Mouse (Mus musculus): ENCODE data around the gene Tfb1m. TPM values are rescaled to one million over a fixed set of nuclear protein-coding genes. Genes with fewer than 3 reads are reported as not detected.

Gene Tfb1m
- total and polyA plus RNA-seq, 3 experiments: 1.8 to 36.3 (median 22.6) TPM

DNA sequence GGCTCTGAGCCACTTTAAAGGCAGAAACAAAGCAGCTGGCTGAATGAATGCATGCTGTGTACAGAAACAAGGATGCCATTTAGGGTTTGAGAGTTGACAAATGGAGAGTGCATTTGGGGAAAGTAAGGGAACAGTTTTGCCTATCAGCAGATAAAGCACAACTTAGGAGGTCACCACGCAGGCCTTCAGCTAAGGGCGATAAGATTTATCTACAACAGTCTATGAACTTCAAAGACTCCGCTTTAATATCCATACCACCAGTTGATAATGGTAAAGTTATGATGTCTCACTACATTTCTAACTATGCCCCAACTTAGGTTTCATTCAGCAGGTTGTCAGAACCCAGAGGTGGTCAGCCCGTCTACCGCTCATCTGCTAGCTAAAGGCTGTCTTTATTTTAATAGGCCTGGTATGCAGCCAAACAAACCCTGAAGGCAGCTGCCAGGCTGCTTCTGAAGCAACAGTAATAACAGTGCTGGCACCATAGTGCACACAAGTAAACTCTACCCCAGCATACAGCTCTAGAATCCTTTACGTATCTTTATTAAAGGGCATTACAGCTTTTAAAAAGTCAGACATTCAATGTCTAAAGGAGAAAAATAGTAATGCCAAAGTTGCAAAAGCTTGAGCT lies 29.6 kb downstream of the Tfb1m start:
- ATAC-seq (ENCODE audit: extremely low read depth, insufficient number of reproducible peaks, low FRiP score, poor library complexity, severe bottlenecking) (no peak), DNase-seq (ENCODE audit: low spot score) (no peak)
- no peaks in the 10 kb centered on the region for H3K27me3 ChIP-seq (ENCODE audit: insufficient read depth, low read length)
- TF ChIP-seq GATA1 (IDR thresholded peaks at IDR 0.05; ENCODE audit: borderline replicate concordance, low read length) (no peak), GATA2 (IDR thresholded peaks at IDR 0.05; ENCODE audit: borderline replicate concordance, low read depth, low read length) (no peak), TAL1 (conservative IDR thresholded peaks at IDR 0.05; ENCODE audit: low read depth, low read length) (no peak), CTCF (IDR thresholded peaks at IDR 0.05; ENCODE audit: low read depth, low read length) (no peak), POLR2AphosphoS5 (IDR thresholded peaks at IDR 0.05; ENCODE audit: insufficient replicate concordance, low read depth, low read length) (no peak)
- H3K36me3 ChIP-seq (replicated peaks): peaks cover 52% of the 10 kb centered on the region
- no peaks in the 10 kb centered on the region for H3K4me1 ChIP-seq (ENCODE audit: insufficient read depth, low read depth, low read length)
- H3K4me3 ChIP-seq (ENCODE audit: low read depth, low read length): no peak overlapping the region
- no peaks in the 10 kb centered on the region for H3K9me3 ChIP-seq (replicated peaks)

DNA sequence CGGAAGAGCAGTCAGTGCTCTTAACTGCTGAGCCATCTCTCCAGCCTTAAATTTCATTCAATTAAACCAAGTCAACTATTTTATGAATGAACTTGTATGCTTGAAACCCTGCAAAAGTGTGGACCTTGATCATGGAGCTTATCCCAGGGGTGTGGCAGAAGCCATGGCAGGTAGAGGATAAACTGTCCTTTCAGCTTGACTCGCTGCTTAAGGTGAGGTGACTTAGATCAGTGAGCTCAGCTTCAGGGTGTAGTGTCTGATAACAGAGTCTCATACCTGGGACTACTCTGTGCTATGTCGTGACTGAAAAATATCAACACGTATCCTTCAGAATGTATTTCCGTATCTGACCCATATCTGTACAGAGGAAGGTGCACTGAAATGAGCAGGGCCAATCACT lies 37.2 kb downstream of the Tfb1m start:
- TF ChIP-seq GATA1 (IDR thresholded peaks at IDR 0.05; ENCODE audit: borderline replicate concordance, low read length) (no peak), CTCF (IDR thresholded peaks at IDR 0.05; ENCODE audit: low read depth, low read length) (no peak)
- no peaks in the 10 kb centered on the region for H3K4me1 ChIP-seq (ENCODE audit: insufficient read depth, low read depth, low read length)
- no peaks in the 10 kb centered on the region for H3K9me3 ChIP-seq (replicated peaks)
- peaks cover 53% of the 10 kb centered on the region for H3K36me3 ChIP-seq (replicated peaks)
- DNase-seq (ENCODE audit: low spot score) (no peak), ATAC-seq (ENCODE audit: extremely low read depth, insufficient number of reproducible peaks, low FRiP score, poor library complexity, severe bottlenecking) (no peak)
- H3K4me3 ChIP-seq (ENCODE audit: low read depth, low read length): no peak overlapping the region
- no peaks in the 10 kb centered on the region for H3K27me3 ChIP-seq (ENCODE audit: insufficient read depth, low read length)

DNA sequence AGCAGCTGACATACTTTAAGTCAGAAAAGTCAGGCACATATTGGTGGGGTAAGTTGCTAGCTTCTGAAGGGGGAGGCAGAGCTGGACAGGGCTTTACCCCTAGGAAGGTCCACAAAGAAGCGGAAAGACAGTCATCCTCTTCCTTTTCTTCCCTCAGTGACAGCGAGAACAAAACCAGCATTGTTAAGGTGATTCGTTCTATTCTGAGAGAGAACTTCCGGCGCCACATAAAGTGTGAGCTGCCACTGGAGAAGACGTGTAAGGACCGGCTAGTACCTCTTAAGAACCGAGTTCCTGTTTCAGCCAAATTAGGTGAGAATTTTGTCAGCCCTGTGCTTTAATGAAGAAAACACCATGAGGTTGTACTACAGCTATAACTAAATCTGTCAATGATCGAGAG lies 41.2 kb downstream of the Tfb1m start:
- DNase-seq (ENCODE audit: low spot score) (no peak), ATAC-seq (ENCODE audit: extremely low read depth, insufficient number of reproducible peaks, low FRiP score, poor library complexity, severe bottlenecking) (no peak)
- TF ChIP-seq GATA1 (IDR thresholded peaks at IDR 0.05; ENCODE audit: borderline replicate concordance, low read length) (no peak), GATA2 (IDR thresholded peaks at IDR 0.05; ENCODE audit: borderline replicate concordance, low read depth, low read length) (no peak), TAL1 (conservative IDR thresholded peaks at IDR 0.05; ENCODE audit: low read depth, low read length) (no peak)
- Histone ChIP-seq H3K4me3 (ENCODE audit: low read depth, low read length) (no peak overlapping the region), H3K36me3 (replicated peaks) (peaks cover 32% of the 10 kb centered on the region), H3K4me1 (ENCODE audit: insufficient read depth, low read depth, low read length) (no peaks in the 10 kb centered on the region), H3K27me3 (ENCODE audit: insufficient read depth, low read length) (no peaks in the 10 kb centered on the region), H3K9me3 (replicated peaks) (no peaks in the 10 kb centered on the region)

DNA sequence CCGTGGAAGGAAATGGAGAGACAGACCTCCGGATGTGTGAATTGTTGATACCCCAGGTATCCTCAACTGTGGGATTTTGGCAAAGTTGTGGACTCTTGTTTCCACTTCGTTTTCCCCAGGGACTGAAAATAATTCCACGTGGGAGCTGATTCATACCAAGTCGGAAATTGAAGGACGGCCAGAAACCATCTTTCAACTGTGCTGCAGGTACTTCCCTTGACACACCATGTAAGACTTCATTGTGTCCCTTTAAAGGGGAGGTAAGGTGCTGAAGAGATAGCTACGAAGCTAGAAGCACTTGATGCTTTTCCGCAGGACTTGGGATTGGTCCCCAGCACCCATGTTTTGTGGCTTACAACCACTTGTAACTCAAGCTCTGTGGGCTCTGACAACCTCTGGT lies 41.7 kb downstream of the Tfb1m start:
- Histone ChIP-seq H3K27me3 (ENCODE audit: insufficient read depth, low read length) (no peaks in the 10 kb centered on the region), H3K9me3 (replicated peaks) (no peaks in the 10 kb centered on the region), H3K4me1 (ENCODE audit: insufficient read depth, low read depth, low read length) (no peaks in the 10 kb centered on the region), H3K4me3 (ENCODE audit: low read depth, low read length) (no peak overlapping the region), H3K36me3 (replicated peaks) (peaks cover 26% of the 10 kb centered on the region)
- no peak for ATAC-seq (ENCODE audit: extremely low read depth, insufficient number of reproducible peaks, low FRiP score, poor library complexity, severe bottlenecking)
- no peak for DNase-seq (ENCODE audit: low spot score)
- no peak for TF ChIP-seq CTCF (IDR thresholded peaks at IDR 0.05; ENCODE audit: low read depth, low read length)
- TF ChIP-seq TAL1 (conservative IDR thresholded peaks at IDR 0.05; ENCODE audit: low read depth, low read length): no peak
- no peak for TF ChIP-seq GATA1 (IDR thresholded peaks at IDR 0.05; ENCODE audit: borderline replicate concordance, low read length)
- TF ChIP-seq GATA2 (IDR thresholded peaks at IDR 0.05; ENCODE audit: borderline replicate concordance, low read depth, low read length): no peak

DNA sequence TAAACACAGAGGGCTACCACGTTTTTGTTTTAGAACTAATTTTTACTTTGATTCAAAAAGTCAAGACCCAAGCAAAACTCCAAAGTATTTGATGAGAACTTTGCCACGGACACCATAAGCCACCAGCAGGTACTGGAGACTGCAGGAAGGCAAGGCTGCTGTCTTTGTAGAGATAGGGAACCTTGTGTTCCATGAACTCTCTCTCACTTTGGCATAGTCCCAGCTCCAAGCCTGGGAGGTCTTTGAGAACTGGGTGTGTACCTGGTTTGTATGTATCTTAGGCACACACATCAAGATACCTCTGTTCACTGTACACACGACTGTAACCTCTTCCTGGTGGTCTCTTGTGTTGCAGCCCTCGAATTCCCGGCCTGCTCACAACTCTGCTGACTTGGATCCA lies 43.3 kb downstream of the Tfb1m start:
- TF ChIP-seq TAL1 (conservative IDR thresholded peaks at IDR 0.05; ENCODE audit: low read depth, low read length) (no peak), CTCF (IDR thresholded peaks at IDR 0.05; ENCODE audit: low read depth, low read length) (no peak), POLR2AphosphoS5 (IDR thresholded peaks at IDR 0.05; ENCODE audit: insufficient replicate concordance, low read depth, low read length) (no peak), GATA2 (IDR thresholded peaks at IDR 0.05; ENCODE audit: borderline replicate concordance, low read depth, low read length) (no peak), GATA1 (IDR thresholded peaks at IDR 0.05; ENCODE audit: borderline replicate concordance, low read length) (no peak)
- ATAC-seq (ENCODE audit: extremely low read depth, insufficient number of reproducible peaks, low FRiP score, poor library complexity, severe bottlenecking) (no peak), DNase-seq (ENCODE audit: low spot score) (no peak)
- Histone ChIP-seq H3K36me3 (replicated peaks) (peaks cover 15% of the 10 kb centered on the region), H3K4me1 (ENCODE audit: insufficient read depth, low read depth, low read length) (no peaks in the 10 kb centered on the region), H3K27me3 (ENCODE audit: insufficient read depth, low read length) (no peaks in the 10 kb centered on the region), H3K9me3 (replicated peaks) (no peaks in the 10 kb centered on the region), H3K4me3 (ENCODE audit: low read depth, low read length) (no peak overlapping the region)

DNA sequence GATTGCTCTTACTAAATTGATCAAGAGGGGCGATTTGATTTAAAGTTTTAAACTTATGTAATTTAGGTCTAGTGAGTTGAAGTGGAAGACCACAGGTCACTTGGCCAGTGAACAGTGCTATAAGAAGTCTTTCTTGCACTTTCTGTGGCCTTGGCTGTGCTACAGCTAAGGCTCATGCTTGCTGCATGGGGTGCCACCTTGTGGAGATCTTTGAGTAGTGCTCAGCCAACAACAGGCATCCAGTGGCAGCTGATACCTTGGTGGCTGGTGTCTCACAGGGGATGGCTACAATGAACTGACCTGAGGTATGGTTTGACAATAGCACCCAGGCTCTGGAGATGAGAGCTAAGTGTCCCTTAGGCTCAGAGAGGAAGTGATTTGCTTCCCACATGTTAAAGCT lies 47.7 kb downstream of the Tfb1m start:
- Histone ChIP-seq H3K36me3 (replicated peaks) (no peaks in the 10 kb centered on the region), H3K27me3 (ENCODE audit: insufficient read depth, low read length) (0 out of 2 replicates have a peak, but pooled peaks cover under 1% of the 10 kb centered on the region), H3K4me1 (ENCODE audit: insufficient read depth, low read depth, low read length) (no peaks in the 10 kb centered on the region), H3K4me3 (ENCODE audit: low read depth, low read length) (no peak overlapping the region), H3K9me3 (replicated peaks) (no peaks in the 10 kb centered on the region)
- DNase-seq (ENCODE audit: low spot score): peak; percentile 17
- peak; percentile 37; the same call in 1 of the 2 replicates for TF ChIP-seq CTCF (IDR thresholded peaks at IDR 0.05; ENCODE audit: low read depth, low read length)
- TF ChIP-seq GATA2 (IDR thresholded peaks at IDR 0.05; ENCODE audit: borderline replicate concordance, low read depth, low read length): no peak
- ATAC-seq (ENCODE audit: extremely low read depth, insufficient number of reproducible peaks, low FRiP score, poor library complexity, severe bottlenecking): peak; percentile 49; the same call in 1 of the 2 replicates

DNA sequence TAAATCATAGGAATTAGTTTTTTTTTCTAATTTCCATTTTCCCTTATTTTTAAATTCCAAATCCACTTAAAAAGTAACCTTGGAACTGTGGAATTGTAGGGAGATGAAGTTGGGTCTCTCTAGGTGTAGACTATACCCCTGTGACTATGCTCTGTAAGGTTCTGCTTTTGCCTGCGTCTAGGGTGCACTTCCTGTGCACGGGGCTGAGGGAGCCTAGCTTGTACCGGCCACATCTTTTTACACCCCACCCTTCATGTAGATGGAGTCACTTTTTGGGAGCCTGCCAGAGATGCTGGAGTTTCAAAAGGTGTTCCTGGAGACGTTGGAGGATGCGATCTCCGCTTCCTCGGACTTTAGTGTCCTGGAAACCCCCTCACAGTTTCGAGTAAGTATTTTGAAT lies 51.1 kb downstream of the Tfb1m start:
- no peak for DNase-seq (ENCODE audit: low spot score)
- TF ChIP-seq CTCF (IDR thresholded peaks at IDR 0.05; ENCODE audit: low read depth, low read length) (no peak), GATA1 (IDR thresholded peaks at IDR 0.05; ENCODE audit: borderline replicate concordance, low read length) (no peak), TAL1 (conservative IDR thresholded peaks at IDR 0.05; ENCODE audit: low read depth, low read length) (no peak), POLR2AphosphoS5 (IDR thresholded peaks at IDR 0.05; ENCODE audit: insufficient replicate concordance, low read depth, low read length) (no peak), GATA2 (IDR thresholded peaks at IDR 0.05; ENCODE audit: borderline replicate concordance, low read depth, low read length) (no peak)
- no peaks in the 10 kb centered on the region for H3K9me3 ChIP-seq (replicated peaks)
- no peaks in the 10 kb centered on the region for H3K4me1 ChIP-seq (ENCODE audit: insufficient read depth, low read depth, low read length)
- H3K27me3 ChIP-seq (ENCODE audit: insufficient read depth, low read length): peaks cover 8% of the 10 kb centered on the region; the same call in 1 of the 2 replicates
- ATAC-seq (ENCODE audit: extremely low read depth, insufficient number of reproducible peaks, low FRiP score, poor library complexity, severe bottlenecking): no peak
- no peak overlapping the region for H3K4me3 ChIP-seq (ENCODE audit: low read depth, low read length)
- no peaks in the 10 kb centered on the region for H3K36me3 ChIP-seq (replicated peaks)
